Mouse (Mus musculus): Measurements from ENCODE around the gene Stk17b. TPM values are rescaled to one million over a fixed set of nuclear protein-coding genes. Genes with fewer than 3 reads are reported as not detected.
"Not testable (repeated sequence)": the region's sequence is repeated elsewhere in the genome, so short reads cannot be mapped to it uniquely, and the experiment has no call there.

Stk17b gene
- polyA plus RNA-seq, 1 experiment from 2014 or later = 8.8 TPM

GRCm38 (mm10) chr1:53775545-53775944, 9.5 kb downstream of the Stk17b start:
- no peak overlapping the region for H3K27ac ChIP-seq
- no peaks in the 10 kb centered on the region for H3K27me3 ChIP-seq
- 94% methylated on average over 2 of the region's 2 CpGs for WGBS
- no peak overlapping the region for H3K4me2 ChIP-seq (replicated peaks)
- ATAC-seq (ENCODE audit: low FRiP score) = no peak
- H3K4me3 ChIP-seq = no peak overlapping the region
- H3K9ac ChIP-seq = no peak overlapping the region
- H3K36me3 ChIP-seq = no peaks in the 10 kb centered on the region
- H3K9me3 ChIP-seq (replicated peaks) = no peaks in the 10 kb centered on the region
- H3K4me1 ChIP-seq = no peaks in the 10 kb centered on the region

- Histone ChIP-seq H3K4me2 (replicated peaks) (no peak overlapping the region), H3K9ac (no peak overlapping the region), H3K27me3 (no peaks in the 10 kb centered on the region), H3K36me3 (no peaks in the 10 kb centered on the region), H3K4me3 (no peak overlapping the region), H3K27ac (no peak overlapping the region), H3K4me1 (no peaks in the 10 kb centered on the region), H3K9me3 (replicated peaks) (no peaks in the 10 kb centered on the region)
- WGBS = 86% methylated on average over 6 of the region's 6 CpGs
- no peak for ATAC-seq (ENCODE audit: low FRiP score)
Observed at GRCm38 (mm10) chr1:53775036-53775435, 10.0 kb downstream of the Stk17b start.

- Histone ChIP-seq H3K4me2 (replicated peaks) (no peak overlapping the region), H3K4me1 (no peaks in the 10 kb centered on the region), H3K36me3 (no peaks in the 10 kb centered on the region), H3K27me3 (no peaks in the 10 kb centered on the region), H3K9ac (no peak overlapping the region), H3K4me3 (no peak overlapping the region), H3K9me3 (replicated peaks) (no peaks in the 10 kb centered on the region), H3K27ac (no peak overlapping the region)
- 92% methylated on average over 3 of the region's 3 CpGs for WGBS
- ATAC-seq (ENCODE audit: low FRiP score) = no peak
Observed at GRCm38 (mm10) chr1:53774571-53774970, 10.5 kb downstream of the Stk17b start.

GRCm38 (mm10) chr1:53773994-53774393, 11.0 kb downstream of the Stk17b start:
- Histone ChIP-seq H3K9ac (no peak overlapping the region), H3K4me2 (replicated peaks) (no peak overlapping the region), H3K36me3 (no peaks in the 10 kb centered on the region), H3K4me3 (no peak overlapping the region), H3K4me1 (no peaks in the 10 kb centered on the region), H3K27me3 (no peaks in the 10 kb centered on the region), H3K27ac (no peak overlapping the region), H3K9me3 (replicated peaks) (no peaks in the 10 kb centered on the region)
- ATAC-seq (ENCODE audit: low FRiP score) = no peak
- 67% methylated on average over 6 of the region's 6 CpGs for WGBS

- WGBS = 94% methylated on average over 3 of the region's 3 CpGs
- ATAC-seq (ENCODE audit: low FRiP score) = no peak
- no peak overlapping the region for H3K4me2 ChIP-seq (replicated peaks)
- no peaks in the 10 kb centered on the region for H3K9me3 ChIP-seq (replicated peaks)
- H3K27me3 ChIP-seq = no peaks in the 10 kb centered on the region
- no peak overlapping the region for H3K9ac ChIP-seq
- no peak overlapping the region for H3K4me3 ChIP-seq
- no peaks in the 10 kb centered on the region for H3K4me1 ChIP-seq
- H3K36me3 ChIP-seq = no peaks in the 10 kb centered on the region
- H3K27ac ChIP-seq = no peak overlapping the region
Observed at GRCm38 (mm10) chr1:53772967-53773366, 12.1 kb downstream of the Stk17b start.

- no peaks in the 10 kb centered on the region for H3K36me3 ChIP-seq
- H3K4me1 ChIP-seq = no peaks in the 10 kb centered on the region
- WGBS = 92% methylated on average over 6 of the region's 6 CpGs
- H3K27ac ChIP-seq = no peak overlapping the region
- H3K9ac ChIP-seq = no peak overlapping the region
- H3K4me3 ChIP-seq = no peak overlapping the region
- ATAC-seq (ENCODE audit: low FRiP score) = no peak
- H3K27me3 ChIP-seq = no peaks in the 10 kb centered on the region
- H3K9me3 ChIP-seq (replicated peaks) = no peaks in the 10 kb centered on the region
- H3K4me2 ChIP-seq (replicated peaks) = no peak overlapping the region
Observed at GRCm38 (mm10) chr1:53771476-53771875, 13.5 kb downstream of the Stk17b start.

GRCm38 (mm10) chr1:53766112-53766511, 18.9 kb downstream of the Stk17b start:
- WGBS = 96% methylated on average over 2 of the region's 2 CpGs

GRCm38 (mm10) chr1:53757316-53757715, 27.7 kb downstream of the Stk17b start:
- H3K4me1 ChIP-seq = no peaks in the 10 kb centered on the region
- ATAC-seq (ENCODE audit: low FRiP score) = no peak

More at GRCm38 (mm10) chr1:53766112-53766511, 18.9 kb downstream of the Stk17b start:
- Histone ChIP-seq H3K36me3 (no peaks in the 10 kb centered on the region), H3K4me2 (replicated peaks) (no peak overlapping the region), H3K4me3 (no peak overlapping the region), H3K4me1 (no peaks in the 10 kb centered on the region), H3K27me3 (no peaks in the 10 kb centered on the region; the same call in 1 of the 2 replicates), H3K9me3 (replicated peaks) (no peaks in the 10 kb centered on the region), H3K27ac (no peak overlapping the region), H3K9ac (no peak overlapping the region)
- no peak for ATAC-seq (ENCODE audit: low FRiP score)

GRCm38 (mm10) chr1:53753501-53753900, 31.5 kb downstream of the Stk17b start:
- ATAC-seq (ENCODE audit: low FRiP score); H3K9me3 ChIP-seq (replicated peaks); H3K27me3 ChIP-seq; H3K9ac ChIP-seq; H3K27ac ChIP-seq; H3K4me3 ChIP-seq; H3K4me2 ChIP-seq (replicated peaks); H3K36me3 ChIP-seq; H3K4me1 ChIP-seq: not testable (repeated sequence)
- 88% methylated on average over 2 of the region's 2 CpGs for WGBS

More at GRCm38 (mm10) chr1:53757316-53757715, 27.7 kb downstream of the Stk17b start:
- Histone ChIP-seq H3K27ac (no peak overlapping the region), H3K9ac (no peak overlapping the region), H3K4me3 (no peak overlapping the region), H3K4me2 (replicated peaks) (no peak overlapping the region), H3K36me3 (no peaks in the 10 kb centered on the region), H3K27me3 (no peaks in the 10 kb centered on the region), H3K9me3 (replicated peaks) (no peaks in the 10 kb centered on the region)
- 90% methylated on average over 4 of the region's 4 CpGs for WGBS

- Histone ChIP-seq H3K9me3 (replicated peaks) (no peaks in the 10 kb centered on the region), H3K9ac (no peak overlapping the region), H3K36me3 (no peaks in the 10 kb centered on the region), H3K4me2 (replicated peaks) (no peak overlapping the region), H3K27ac (no peak overlapping the region), H3K27me3 (no peaks in the 10 kb centered on the region), H3K4me1 (no peaks in the 10 kb centered on the region), H3K4me3 (no peak overlapping the region)
- 65% methylated on average over 1 of the region's 1 CpGs for WGBS
- no peak for ATAC-seq (ENCODE audit: low FRiP score)
Observed at GRCm38 (mm10) chr1:53751144-53751543, 33.9 kb downstream of the Stk17b start.

GRCm38 (mm10) chr1:53750697-53751096, 34.3 kb downstream of the Stk17b start:
- H3K9me3 ChIP-seq (replicated peaks); H3K9ac ChIP-seq; H3K4me3 ChIP-seq; H3K27ac ChIP-seq; H3K4me2 ChIP-seq (replicated peaks); H3K27me3 ChIP-seq; H3K4me1 ChIP-seq; ATAC-seq (ENCODE audit: low FRiP score); H3K36me3 ChIP-seq: not testable (repeated sequence)
- WGBS = 81% methylated on average over 7 of the region's 7 CpGs

- not testable (repeated sequence) for ATAC-seq (ENCODE audit: low FRiP score); H3K27ac ChIP-seq
- 58% methylated on average over 1 of the region's 1 CpGs for WGBS
Observed at GRCm38 (mm10) chr1:53749881-53750385, 35.1 kb downstream of the Stk17b start.

GRCm38 (mm10) chr1:53748571-53748970, 36.5 kb downstream of the Stk17b start:
- no peak overlapping the region for H3K27ac ChIP-seq
- ATAC-seq (ENCODE audit: low FRiP score) = peak; percentile 48; the same call in 1 of the 2 replicates
- H3K4me1 ChIP-seq = no peaks in the 10 kb centered on the region
- H3K9me3 ChIP-seq (replicated peaks) = no peaks in the 10 kb centered on the region
- no peak overlapping the region for H3K4me2 ChIP-seq (replicated peaks)
- 0 out of 2 replicates have a peak, but pooled peaks cover 4% of the 10 kb centered on the region for H3K27me3 ChIP-seq
- no peak overlapping the region for H3K4me3 ChIP-seq
- no peaks in the 10 kb centered on the region for H3K36me3 ChIP-seq
- WGBS = 32% methylated on average over 10 of the region's 11 CpGs
- no peak overlapping the region for H3K9ac ChIP-seq

More at GRCm38 (mm10) chr1:53749881-53750385, 35.1 kb downstream of the Stk17b start:
- H3K4me1 ChIP-seq; H3K4me2 ChIP-seq (replicated peaks); H3K9ac ChIP-seq; H3K9me3 ChIP-seq (replicated peaks); H3K36me3 ChIP-seq; H3K4me3 ChIP-seq; H3K27me3 ChIP-seq: not testable (repeated sequence)

Measured in hindbrain, embryonic 12.5 days (tissue).